In genomic region chr2:164940140-164940830, GRCm38 (mm10) we compare ENCODE assay signal across 14 mouse cellular contexts. TPM values are rescaled to one million over a fixed set of nuclear protein-coding genes. Genes with fewer than 3 reads are reported as not detected.
DNase-seq lines count a peak whose midpoint lies in the region; ATAC-seq and TF ChIP-seq lines count a peak whose summit lies in the region.
"Had no signal": no experiment of that assay in that cellular context is flagged by ENCODE, and none has a peak within 500 bp of the region (broad histone marks: within the 10 kb centered on the region; RNA-seq: fewer than 3 reads in every experiment).

Gene Mmp9, plus strand, starts transcription at chr2:164940780.

- H3K36me3 ChIP-seq in embryonic facial prominence, embryonic 15.5 days: no peaks in the 10 kb centered on the region
- no peaks in the 10 kb centered on the region for H3K36me3 ChIP-seq in limb, embryonic 14.5 days (ENCODE audit: control insufficient read depth, insufficient read depth, low read length)
- no peaks in the 10 kb centered on the region for H3K36me3 ChIP-seq in kidney, embryonic 16.5 days (ENCODE audit: insufficient read depth, low read length)
- H3K36me3 ChIP-seq in lung, postnatal 0 days (ENCODE audit: insufficient read depth, low read length): no peaks in the 10 kb centered on the region
- H3K36me3 ChIP-seq: stomach, embryonic 15.5 days had no signal

- no peak for TF ChIP-seq CTCF in lung, postnatal 0 days (IDR thresholded peaks at IDR 0.05)

- no peak within 1 kb of the TSS for H3K4me3 ChIP-seq in embryonic facial prominence, embryonic 15.5 days (replicated peaks)
- H3K4me3 ChIP-seq in limb, embryonic 14.5 days (replicated peaks; ENCODE audit: low read length): no peak within 1 kb of the TSS
- no peak within 1 kb of the TSS for H3K4me3 ChIP-seq in kidney, embryonic 16.5 days (ENCODE audit: low read length)
- H3K4me3 ChIP-seq in lung, postnatal 0 days (ENCODE audit: low read depth, low read length): no peak within 1 kb of the TSS; the same call in 1 of the 2 replicates

- H3K9ac ChIP-seq in embryonic facial prominence, embryonic 15.5 days: no peak within 1 kb of the TSS
- H3K9ac ChIP-seq in limb, embryonic 14.5 days (ENCODE audit: low read depth, low read length, severe bottlenecking): no peak within 1 kb of the TSS
- no peak within 1 kb of the TSS for H3K9ac ChIP-seq in kidney, embryonic 16.5 days (replicated peaks; ENCODE audit: low read length)
- H3K9ac ChIP-seq in lung, postnatal 0 days (replicated peaks; ENCODE audit: low read depth): no peak within 1 kb of the TSS
- H3K9ac ChIP-seq: liver, embryonic 14.5 days; stomach, embryonic 15.5 days had no signal

- H3K4me1 ChIP-seq in embryonic facial prominence, embryonic 15.5 days: peaks cover 15% of the 10 kb centered on the region
- peaks cover 19% of the 10 kb centered on the region for H3K4me1 ChIP-seq in limb, embryonic 14.5 days (ENCODE audit: control insufficient read depth, insufficient read depth, low read length)
- H3K4me1 ChIP-seq in kidney, embryonic 16.5 days (ENCODE audit: insufficient read depth, low read length): peaks cover 38% of the 10 kb centered on the region
- H3K4me1 ChIP-seq in lung, postnatal 0 days (ENCODE audit: insufficient read depth, low read depth, low read length): no peaks in the 10 kb centered on the region

- ATAC-seq in embryonic facial prominence, embryonic 15.5 days (ENCODE audit: insufficient number of reproducible peaks, low FRiP score, low TSS enrichment, low read depth): no peak
- peak; percentile 67 for ATAC-seq in limb, embryonic 14.5 days (ENCODE audit: low FRiP score, low read depth)
- no peak for ATAC-seq in kidney, embryonic 16.5 days (ENCODE audit: low FRiP score, low TSS enrichment)
- ATAC-seq in lung, postnatal 0 days: no peak

- H3K27ac ChIP-seq in embryonic facial prominence, embryonic 15.5 days (replicated peaks): no peak within 1 kb of the TSS
- H3K27ac ChIP-seq in limb, embryonic 14.5 days (replicated peaks; ENCODE audit: low read depth, low read length): no peak within 1 kb of the TSS
- H3K27ac ChIP-seq in kidney, embryonic 16.5 days (ENCODE audit: low read length): no peak within 1 kb of the TSS
- H3K27ac ChIP-seq in lung, postnatal 0 days (ENCODE audit: low read length): no peak within 1 kb of the TSS
- H3K27ac ChIP-seq: liver, embryonic 14.5 days; stomach, embryonic 15.5 days had no signal

- 20% methylated on average over 10 of the region's 10 CpGs for WGBS in embryonic facial prominence, embryonic 15.5 days
- 20% methylated on average over 10 of the region's 10 CpGs for WGBS in limb, embryonic 14.5 days
- WGBS in kidney, embryonic 16.5 days: 11% methylated on average over 10 of the region's 10 CpGs
- WGBS in lung, postnatal 0 days: 21% methylated on average over 10 of the region's 10 CpGs

- no peak within 1 kb of the TSS for H3K4me2 ChIP-seq in embryonic facial prominence, embryonic 15.5 days (replicated peaks)
- no peak within 1 kb of the TSS for H3K4me2 ChIP-seq in limb, embryonic 14.5 days (replicated peaks; ENCODE audit: low read depth, low read length, severe bottlenecking)
- H3K4me2 ChIP-seq in kidney, embryonic 16.5 days (replicated peaks; ENCODE audit: low read depth, low read length): no peak within 1 kb of the TSS; the same call in 1 of the 2 replicates
- no peak within 1 kb of the TSS for H3K4me2 ChIP-seq in lung, postnatal 0 days (replicated peaks; ENCODE audit: low read depth, low read length)

- TF ChIP-seq POLR2A in limb, embryonic 14.5 days (IDR thresholded peaks at IDR 0.05; ENCODE audit: borderline replicate concordance, extremely low read depth, insufficient read depth, insufficient read length): no peak

- DNase-seq in cerebellum, adult 9-11 months: peak; percentile 23
- DNase-seq in cerebellum, adult 8-10 months: no peak
- peak; percentile 39 for DNase-seq in 416B (ENCODE audit: low read depth)
- DNase-seq in limb, embryonic 14.5 days (ENCODE audit: low spot score): no peak
- DNase-seq in heart, adult 8-10 months (ENCODE audit: low spot score): no peak
- no peak for DNase-seq in lung, postnatal 0 days (ENCODE audit: low spot score)
- DNase-seq: cerebellum, postnatal 36 days; gastrocnemius, postnatal 25 days; heart, postnatal 14 days; kidney, postnatal 36 days had no signal

- no peak for TF ChIP-seq EP300 in lung, postnatal 0 days (IDR thresholded peaks at IDR 0.05)

- peaks cover 30% of the 10 kb centered on the region for H3K27me3 ChIP-seq in embryonic facial prominence, embryonic 15.5 days
- peaks cover 17% of the 10 kb centered on the region for H3K27me3 ChIP-seq in limb, embryonic 14.5 days (ENCODE audit: control insufficient read depth, insufficient read depth, low read length)
- peaks cover 5% of the 10 kb centered on the region for H3K27me3 ChIP-seq in kidney, embryonic 16.5 days (ENCODE audit: insufficient read depth, low read length)
- peaks cover 25% of the 10 kb centered on the region for H3K27me3 ChIP-seq in lung, postnatal 0 days (replicated peaks; ENCODE audit: insufficient read depth, low read length)

- H3K9me3 ChIP-seq in embryonic facial prominence, embryonic 15.5 days (replicated peaks): no peaks in the 10 kb centered on the region
- no peaks in the 10 kb centered on the region for H3K9me3 ChIP-seq in limb, embryonic 14.5 days (ENCODE audit: control insufficient read depth, low read length)
- H3K9me3 ChIP-seq in kidney, embryonic 16.5 days (ENCODE audit: low read length): no peaks in the 10 kb centered on the region
- H3K9me3 ChIP-seq in lung, postnatal 0 days (ENCODE audit: low read length): no peaks in the 10 kb centered on the region
- H3K9me3 ChIP-seq: stomach, embryonic 15.5 days had no signal

RNA-seq across cellular contexts. Expression of gene Mmp9, which starts in this region (rescaled TPM):
- 41.4 and 46.1 TPM in 2 replicates for polyA plus RNA-seq in embryonic facial prominence, embryonic 15.5 days (2015; fragmentation: Nextera tagmentation; extraction: Ambion mirVana)
- 16.7 and 20.3 TPM in 2 replicates for polyA plus RNA-seq in limb, embryonic 14.5 days (2012; rRNA removed)
- polyA plus RNA-seq in limb, embryonic 14.5 days (2014; fragmentation: Nextera tagmentation; extraction: Ambion mirVana): 13.6 and 19.1 TPM in 2 replicates
- 2.5 and 3.2 TPM in 2 replicates for polyA plus RNA-seq in kidney, embryonic 16.5 days (2015; fragmentation: Nextera tagmentation; extraction: Ambion mirVana)
- total RNA-seq in heart, adult 8-10 months (2022): 1 to 10 TPM in 2 of 4 experiments, under 1 TPM in 2; 0.84 to 1.2 (median 0.98) TPM
- polyA plus RNA-seq in lung, postnatal 0 days (2015; fragmentation: Nextera tagmentation; extraction: Ambion mirVana): 4.5 and 5.6 TPM in 2 replicates

Comparison
In these comparisons a context has a peak if more than half of its experiments do, and no peak if none do; other contexts are left out.
1. DNase-seq: peak in cerebellum, adult 9-11 months (single experiment) and 416B (single experiment); none in cerebellum, adult 8-10 months (single experiment), limb, embryonic 14.5 days (single experiment), heart, adult 8-10 months (single experiment) and lung, postnatal 0 days (single experiment).